Mouse (Mus musculus): ENCODE data around the gene Ambra1.

The Ambra1 gene

DNA sequence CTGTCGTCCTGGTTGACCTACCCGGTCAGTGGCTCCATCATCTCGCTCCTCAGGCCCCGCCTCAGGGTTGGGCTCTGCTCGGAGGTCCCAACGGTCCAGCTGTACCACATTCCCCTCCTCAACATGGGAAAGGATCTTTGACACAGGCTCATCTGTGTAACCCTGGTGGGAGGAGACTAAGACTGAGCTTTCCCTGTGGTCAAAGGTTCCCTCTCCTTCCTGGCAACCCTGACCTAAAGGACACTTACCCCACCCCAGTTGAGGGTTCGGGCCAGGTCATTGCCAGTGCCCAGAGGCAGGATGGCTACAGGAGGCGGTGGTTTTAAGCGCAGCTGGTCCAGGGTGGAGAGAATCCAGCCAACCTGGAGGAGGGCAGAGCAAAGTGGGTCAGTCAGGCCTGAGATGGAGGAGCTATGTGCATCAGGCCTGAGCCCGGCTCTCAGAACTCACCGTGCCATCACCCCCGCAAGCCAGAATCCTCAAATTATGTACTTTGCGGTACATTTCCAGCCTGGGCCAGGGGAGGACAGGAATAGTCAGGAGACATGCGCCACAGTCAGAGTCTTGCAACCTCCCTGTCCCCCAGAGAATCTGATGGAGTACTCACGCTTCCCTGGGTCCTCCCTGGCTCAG, 209.5 kb downstream of the Ambra1 start:
- no peak for DNase-seq

DNA sequence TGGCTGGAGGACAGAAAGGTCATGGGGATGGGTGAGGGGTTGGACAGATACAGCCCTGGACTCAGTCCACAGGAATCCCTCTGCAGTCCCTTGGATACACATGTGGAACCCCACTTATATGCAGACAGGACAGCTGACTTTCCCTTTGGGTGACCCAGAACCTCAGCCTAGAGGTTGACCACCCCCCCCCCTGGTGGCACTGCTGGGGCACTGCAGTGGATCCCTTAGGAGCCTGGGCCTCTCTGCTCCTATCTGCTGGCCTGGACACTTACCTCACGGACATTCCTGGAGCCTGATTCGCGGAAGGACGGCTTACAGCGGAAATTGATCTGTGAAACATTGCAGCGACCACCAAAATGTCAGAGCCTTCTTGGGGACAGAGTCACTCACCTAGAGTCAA, 212.4 kb downstream of the Ambra1 start:
- DNase-seq: no peak

DNA sequence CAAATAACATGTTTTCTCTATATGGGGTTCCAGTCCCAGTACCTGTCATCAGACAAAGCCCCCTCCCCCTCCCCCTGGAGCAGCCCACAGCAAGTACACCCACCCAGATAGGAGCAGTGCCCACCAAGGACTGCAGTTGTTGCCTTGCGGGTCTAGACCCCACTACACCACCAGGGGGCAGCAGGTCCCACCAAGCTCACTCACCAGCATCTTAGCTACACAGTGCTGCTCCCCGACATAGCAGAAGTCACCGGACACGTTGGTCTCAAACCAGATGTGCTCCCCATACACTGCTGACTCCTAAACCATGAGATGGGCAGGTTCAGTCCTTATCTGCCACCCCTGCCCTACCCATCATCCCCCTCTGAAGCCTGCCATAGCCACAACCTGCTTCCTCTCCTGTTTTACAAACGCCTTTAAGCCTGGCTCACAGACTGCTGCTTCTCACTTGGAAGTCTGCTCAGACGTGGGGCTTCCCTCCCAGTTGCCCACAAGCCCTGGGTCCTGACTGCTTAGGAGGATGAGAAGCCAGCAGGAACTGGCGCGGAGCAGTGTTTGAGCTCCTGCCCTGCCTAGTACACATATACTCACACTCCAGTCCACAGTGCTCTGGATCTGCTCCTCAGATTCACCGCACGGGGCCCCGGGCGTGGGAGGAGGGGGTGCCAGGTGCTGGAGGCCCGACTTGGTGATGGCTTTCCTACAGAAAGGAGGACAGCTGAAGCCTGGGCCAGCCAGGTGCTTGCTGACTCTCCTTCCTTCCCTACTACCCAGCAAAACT, 214.4 kb downstream of the Ambra1 start:
- no peak for DNase-seq

DNA sequence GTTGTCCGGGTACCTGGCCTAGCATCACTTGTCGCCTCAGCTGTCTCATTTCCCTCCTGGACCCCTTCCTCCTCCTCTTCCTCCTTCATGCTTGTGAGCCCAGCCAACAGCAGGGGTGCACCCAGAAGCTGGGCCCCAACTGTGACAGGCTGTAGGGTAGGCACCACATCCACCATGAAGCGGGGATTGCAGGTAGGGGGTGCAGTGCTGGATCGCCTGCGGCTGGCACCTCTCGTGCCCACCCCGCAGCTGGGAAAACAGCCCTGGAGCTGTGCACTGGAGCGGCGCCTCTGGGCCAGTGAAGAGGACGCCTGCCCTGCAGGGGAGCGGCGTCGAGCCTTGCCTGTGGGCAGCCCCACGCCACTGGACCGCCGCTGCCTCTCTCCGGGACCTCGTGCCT, 215.5 kb downstream of the Ambra1 start, which contains the start of gene Gm9821:
TSS of gene Gm9821 (plus strand) at position 221 of the 400 bp plus-strand sequence.
- no peak for DNase-seq

GRCm38 (mm10) chr2:91946836-91947235, 216.9 kb downstream of the Ambra1 start:
- DNase-seq: no peak

GRCm38 (mm10) chr2:91947397-91948150, 217.6 kb downstream of the Ambra1 start:
- DNase-seq: peak; percentile 82

- no peak for DNase-seq
Measured at GRCm38 (mm10) chr2:91948151-91948509, 218.2 kb downstream of the Ambra1 start.

- DNase-seq: no peak
Measured at GRCm38 (mm10) chr2:91948792-91949241, 218.9 kb downstream of the Ambra1 start.

DNA sequence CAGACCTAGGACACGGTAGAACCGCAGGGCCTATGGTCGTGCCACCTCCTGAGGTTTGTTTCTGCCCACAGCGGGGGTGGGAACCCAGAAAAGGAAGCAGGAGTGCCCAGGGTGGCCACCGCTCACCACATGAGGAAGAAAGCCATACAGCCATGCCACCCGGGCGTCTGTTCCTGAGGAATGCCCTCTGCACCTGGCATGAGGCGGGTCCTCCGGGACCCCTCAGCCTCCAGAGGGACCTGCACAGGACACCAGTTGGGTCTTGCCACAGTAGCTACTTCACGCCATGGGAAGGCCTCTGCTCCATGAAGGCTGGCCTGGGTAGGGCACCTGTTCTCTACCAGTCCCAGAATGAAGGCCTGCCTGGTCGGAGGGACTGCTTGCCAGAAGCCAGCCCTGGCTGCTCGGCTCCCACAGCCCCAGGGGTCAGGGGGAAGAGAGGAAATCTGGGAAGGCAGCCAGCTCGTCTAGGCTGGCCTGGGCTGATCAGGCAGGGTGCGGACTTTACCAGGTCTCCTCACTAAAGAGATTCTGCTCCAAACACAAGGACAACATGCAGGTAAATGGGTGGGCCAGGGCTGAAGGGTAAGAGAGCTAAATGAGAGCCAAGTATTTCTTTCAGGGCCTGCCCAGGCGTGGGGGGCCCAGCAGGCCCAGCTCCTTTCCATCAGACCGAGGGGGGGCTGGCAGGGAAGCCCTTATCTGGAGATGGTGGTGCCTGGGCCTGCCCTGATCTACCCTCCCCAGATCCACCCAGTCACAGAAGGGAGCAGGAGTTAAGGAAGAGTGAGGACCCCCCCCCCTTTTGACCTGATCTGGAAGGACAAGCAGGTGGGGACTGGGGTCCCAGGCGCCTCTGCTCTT, 219.7 kb downstream of the Ambra1 start:
- no peak for DNase-seq

- DNase-seq: no peak
Measured at GRCm38 (mm10) chr2:91950275-91951085, 220.5 kb downstream of the Ambra1 start.

GRCm38 (mm10) chr2:91953825-91954224, 223.9 kb downstream of the Ambra1 start:
- DNase-seq: no peak

GRCm38 (mm10) chr2:91955121-91955591, 225.2 kb downstream of the Ambra1 start:
- DNase-seq: no peak

GRCm38 (mm10) chr2:91955875-91956274, 225.9 kb downstream of the Ambra1 start:
- DNase-seq: no peak

GRCm38 (mm10) chr2:91957096-91957495, 227.2 kb downstream of the Ambra1 start:
- DNase-seq: peak; percentile 96

GRCm38 (mm10) chr2:91958049-91958448, 228.1 kb downstream of the Ambra1 start:
- DNase-seq: no peak

GRCm38 (mm10) chr2:91958701-91959457, 228.9 kb downstream of the Ambra1 start:
- no peak for DNase-seq

DNA sequence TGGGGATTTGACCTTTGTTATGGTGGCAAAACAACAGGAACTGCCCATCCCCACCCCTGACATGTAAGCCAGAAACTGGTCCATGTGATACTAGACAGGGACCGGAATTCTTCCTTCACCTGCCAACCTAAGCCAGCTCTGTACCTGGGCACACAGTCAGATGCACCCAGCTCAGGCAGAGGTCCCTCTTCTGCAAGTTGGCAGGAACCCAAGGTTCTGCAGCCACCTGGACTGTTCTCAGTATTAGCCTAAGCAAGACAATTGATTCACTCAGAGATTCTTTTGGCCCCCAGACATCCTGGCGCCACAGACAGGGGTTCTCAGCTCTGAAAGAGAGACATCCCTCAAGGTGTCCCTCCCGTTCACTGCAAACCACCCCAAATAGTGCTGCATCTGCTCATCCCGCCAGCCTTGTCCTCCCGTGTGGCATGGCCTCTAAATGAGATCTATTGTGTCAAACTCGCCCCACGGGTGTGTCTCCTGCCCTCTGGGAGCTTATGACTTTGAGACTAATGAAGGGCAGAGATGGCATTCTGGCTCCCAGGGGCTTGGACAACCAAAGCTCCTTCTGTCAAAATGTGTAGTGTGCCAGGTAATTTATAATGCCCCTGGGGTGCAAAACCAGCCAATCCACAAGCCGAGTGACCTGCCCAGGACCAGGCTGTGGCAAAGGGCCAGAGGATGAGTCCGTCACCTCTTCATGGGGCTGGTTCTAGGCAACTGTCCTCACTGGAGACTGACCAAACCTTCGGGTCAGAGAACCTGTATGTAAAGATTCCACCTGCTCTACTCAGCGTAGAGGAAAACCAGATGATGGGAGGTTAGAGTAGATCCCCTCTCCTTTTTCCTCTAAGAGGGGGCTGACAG, 229.8 kb downstream of the Ambra1 start:
- no peak for DNase-seq

- DNase-seq: no peak
Measured at GRCm38 (mm10) chr2:91960459-91960858, 230.5 kb downstream of the Ambra1 start.

- DNase-seq: no peak
Measured at GRCm38 (mm10) chr2:91961901-91962761, 232.2 kb downstream of the Ambra1 start.

Measured in layer of hippocampus, adult 9-11 months (tissue).